Mouse (Mus musculus) ES-Bruce4 (cell line): Measurements from ENCODE around the gene Sos2.

Experiments used
- CTCF ChIP-seq: IDR thresholded peaks from one replicate; pipeline ENCODE4 v1.8.1; 2011; ENCODE audit warnings: low read depth, low read length
- EP300 ChIP-seq: IDR thresholded peaks from 2 replicates; pipeline ENCODE4 v1.6.1; 2011; ENCODE audit warnings: low read depth, low read length; ENCODE audit not compliant: insufficient read depth
- POLR2A ChIP-seq: IDR thresholded peaks from one replicate; pipeline ENCODE4 v1.8.1; 2011; ENCODE audit warnings: low read length; ENCODE audit not compliant: insufficient read depth

- TF ChIP-seq CTCF (no peak), POLR2A (no peak), EP300 (no peak)
Observed at GRCm38 (mm10) chr12:69666721-69667120, 14.9 kb downstream of the Sos2 start.
